Mouse (Mus musculus) natural killer cell, adult 2 months (primary cell): Measurements from ENCODE around the gene Pdk4.

Experiments used
- DNase-seq, 2 experiments: peaks; one replicate each; pipeline ENCODE4 v3.0.0; 2022; ENCODE audit warnings: low spot score in 2 of 2

Gene Pdk4

DNA sequence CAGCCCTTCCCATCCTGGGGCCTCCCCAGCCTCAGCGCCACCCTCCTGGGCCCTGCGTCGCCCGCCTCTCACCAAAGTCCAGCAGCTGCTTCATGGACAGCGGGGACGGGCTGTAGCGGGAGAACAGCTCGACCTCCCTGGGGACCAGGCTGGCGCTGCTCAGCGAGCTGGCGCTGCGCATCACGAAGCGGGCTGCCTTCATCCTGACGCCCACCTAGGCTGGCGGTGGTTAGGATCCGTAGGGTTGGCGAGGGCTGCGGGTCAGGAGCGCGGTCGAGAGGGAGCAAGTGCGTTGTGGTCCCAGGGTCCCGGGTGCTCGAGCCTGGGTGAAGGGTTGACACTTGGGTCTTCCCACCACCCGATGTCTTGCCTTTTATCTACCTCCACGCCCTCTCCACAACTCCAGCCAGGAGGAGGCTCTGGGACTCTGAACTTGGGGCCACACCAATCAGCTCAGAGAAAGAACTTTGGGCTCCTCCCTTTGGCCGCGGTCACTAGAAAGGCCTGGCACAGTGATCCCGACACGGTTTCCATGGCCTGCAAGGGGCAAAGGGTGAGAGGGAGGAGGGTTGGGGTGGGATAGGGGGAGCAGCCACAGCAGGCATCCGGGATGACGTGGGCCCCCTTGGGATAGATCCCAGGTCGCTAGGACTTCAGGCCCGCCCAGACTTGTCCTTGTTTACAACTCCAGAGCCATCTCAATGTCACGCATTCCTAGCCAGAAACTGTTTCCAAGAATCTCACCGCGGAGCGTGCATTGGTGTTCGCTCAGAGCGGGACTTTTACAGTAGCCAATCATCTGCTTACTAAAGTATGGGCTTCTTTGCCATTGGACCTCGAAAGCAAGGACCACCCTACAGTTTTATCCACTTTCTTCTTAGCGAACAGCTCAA is at the start of gene Pdk4:
Gene Pdk4, minus strand, starts transcription at position 349 of the 893 bp plus-strand sequence.
- DNase-seq: no peak

DNA sequence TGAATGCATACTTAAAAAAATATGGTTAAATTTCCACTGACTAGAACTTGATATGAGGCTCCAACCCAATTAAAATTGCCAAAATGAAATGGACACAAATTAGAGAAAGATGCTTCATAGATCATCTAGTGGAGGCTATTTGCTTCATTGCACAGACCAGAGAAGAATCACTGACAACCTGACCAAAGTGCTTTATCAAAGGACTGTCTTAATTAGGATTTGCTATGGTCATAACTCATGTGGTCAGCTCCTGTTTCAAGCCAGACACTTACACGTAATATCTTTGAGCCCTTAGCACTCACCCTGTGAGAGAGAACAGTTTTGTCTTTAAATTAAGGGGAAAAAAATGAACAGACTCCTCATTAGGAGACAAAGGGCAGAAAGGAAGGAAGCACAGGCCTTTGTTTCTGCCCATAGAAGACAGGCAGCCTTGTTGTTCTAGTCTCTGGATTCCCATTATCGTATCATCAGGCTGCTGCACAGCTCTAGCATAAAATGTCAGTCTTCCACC is 41.8 kb upstream of the Pdk4 start:
- DNase-seq: no peak

DNA sequence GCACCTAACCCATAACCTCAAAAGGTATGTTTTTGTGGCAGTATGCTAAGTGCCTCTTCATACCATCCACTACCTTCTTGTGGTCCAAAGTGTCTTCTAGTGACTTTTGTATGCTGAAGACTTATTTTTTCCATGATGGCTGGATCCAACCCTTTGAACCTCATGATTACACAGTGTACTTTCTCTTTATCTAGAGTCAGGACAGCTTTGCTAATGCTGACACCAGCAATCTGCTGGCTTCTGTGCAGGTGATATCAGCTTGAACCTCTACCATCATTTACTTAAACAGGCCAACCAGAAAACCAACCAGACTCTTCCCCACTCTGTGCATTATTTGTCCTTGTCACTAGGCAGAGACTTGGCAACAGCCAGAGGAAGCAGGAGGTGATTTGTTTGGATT is 39.6 kb upstream of the Pdk4 start:
- DNase-seq: no peak

DNA sequence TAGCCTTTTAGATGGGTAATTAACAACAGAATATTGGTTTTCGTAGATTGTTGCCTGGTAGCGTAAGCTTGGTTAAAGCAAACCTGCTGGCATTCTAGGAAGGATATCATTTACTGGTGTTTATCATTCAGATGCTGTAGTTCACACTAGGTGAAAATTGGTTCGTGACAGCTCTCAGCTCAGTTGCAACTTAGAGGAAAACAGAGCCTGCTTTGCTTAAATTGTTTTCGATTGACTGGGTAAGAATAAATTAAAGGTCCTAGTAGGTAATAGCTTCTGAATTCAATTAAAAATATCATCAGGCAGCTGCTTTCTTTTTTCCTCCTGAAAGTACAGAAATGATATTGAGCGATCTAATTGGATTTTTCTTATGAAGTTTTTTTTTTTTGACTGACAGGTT is 21.0 kb upstream of the Pdk4 start:
- no peak for DNase-seq

DNA sequence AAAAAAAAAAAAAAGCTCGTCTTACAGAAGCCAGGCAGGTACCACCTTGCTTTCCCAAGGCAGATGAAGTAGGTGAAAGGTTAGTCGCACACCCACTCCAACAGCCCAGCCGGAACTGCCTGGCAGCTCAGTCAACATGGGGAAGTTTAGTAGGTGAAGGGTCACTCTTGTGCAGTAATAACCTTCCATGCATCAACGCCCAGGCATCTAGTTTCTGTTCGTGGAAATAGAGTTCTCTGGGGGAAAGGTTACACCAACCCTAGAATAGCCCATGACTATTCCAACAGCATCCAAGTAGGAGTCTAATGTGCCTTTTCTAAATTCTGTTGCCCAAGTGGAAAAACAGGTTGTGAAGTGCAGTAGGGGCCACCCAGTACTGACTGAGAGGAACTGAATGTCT is 13.6 kb upstream of the Pdk4 start:
- DNase-seq: peak; percentile 2 to 21

DNA sequence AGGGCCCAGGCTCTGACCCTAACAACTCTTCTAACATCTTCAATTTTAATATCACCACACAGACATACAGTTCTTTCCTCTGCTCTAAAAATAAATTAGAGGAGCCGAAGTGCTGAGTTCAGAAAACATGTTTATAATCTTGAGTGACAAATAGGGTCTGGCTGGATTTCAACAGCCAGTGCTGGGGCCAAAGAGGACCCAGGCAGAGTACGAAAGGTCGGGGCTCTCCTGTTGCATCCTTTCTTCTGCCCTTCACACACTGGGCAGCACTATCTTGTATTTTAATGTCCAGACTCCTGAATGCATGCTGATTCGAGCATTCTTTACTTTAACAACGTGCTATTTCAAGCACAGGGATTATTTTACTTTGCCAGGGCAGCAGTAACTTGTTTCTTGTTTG is 13.2 kb upstream of the Pdk4 start:
- DNase-seq: no peak

DNA sequence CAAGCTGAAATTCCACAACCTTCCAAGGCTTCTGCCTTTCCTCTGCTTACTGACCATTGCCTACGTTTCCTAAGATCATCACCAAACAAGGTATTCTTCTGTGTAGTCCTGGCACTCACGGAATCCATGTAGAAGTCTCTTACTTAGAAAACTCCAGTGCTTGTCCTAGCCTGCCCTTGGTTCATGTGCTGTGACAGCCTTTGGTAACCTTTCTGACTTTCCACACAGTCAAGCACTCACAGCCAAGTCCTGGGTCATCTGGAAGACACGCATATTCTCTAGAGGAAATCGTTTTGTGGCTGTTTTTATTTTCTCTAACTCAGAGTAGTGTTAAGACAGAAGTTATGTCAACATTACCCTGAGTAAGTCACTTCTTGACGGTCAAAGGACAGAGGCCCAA is 11.7 kb upstream of the Pdk4 start:
- DNase-seq: no peak

DNA sequence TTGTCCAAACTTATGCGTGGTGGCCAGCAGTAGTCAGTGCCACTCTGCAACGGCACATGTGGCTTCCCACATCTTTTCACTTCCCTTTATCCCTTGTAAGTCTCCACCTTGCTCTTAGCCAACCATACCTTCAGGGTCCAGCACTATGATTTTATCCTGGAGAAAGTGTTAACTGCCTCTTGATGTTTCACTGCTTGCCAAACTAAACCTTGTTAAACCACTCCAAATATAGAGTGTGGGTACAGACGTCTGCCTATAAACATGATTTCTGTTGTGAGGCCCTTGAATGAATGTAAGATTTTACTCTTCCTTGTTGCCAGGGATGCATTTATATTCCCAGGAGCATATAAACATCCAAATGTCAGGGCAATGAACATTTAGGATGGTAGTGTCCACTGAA is 10.2 kb upstream of the Pdk4 start:
- DNase-seq: no peak

DNA sequence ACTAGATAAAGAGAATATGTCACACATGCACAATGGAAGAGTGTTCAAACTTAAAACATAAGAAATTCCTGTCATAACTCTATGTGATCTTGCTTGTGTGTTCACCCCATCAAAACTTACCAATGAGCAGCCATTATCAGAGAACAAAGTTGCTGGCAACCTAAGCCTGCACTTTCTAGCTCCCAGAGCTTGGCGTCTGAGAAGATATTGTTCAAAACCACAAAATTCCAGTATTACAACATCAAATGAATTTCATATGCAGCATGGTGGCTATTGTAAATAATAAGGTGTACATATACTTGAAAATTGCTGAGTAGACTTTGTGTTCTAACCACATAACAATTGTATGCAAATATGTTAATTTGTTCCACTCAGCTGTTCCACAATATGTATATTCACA is 6.7 kb upstream of the Pdk4 start:
- DNase-seq: no peak

DNA sequence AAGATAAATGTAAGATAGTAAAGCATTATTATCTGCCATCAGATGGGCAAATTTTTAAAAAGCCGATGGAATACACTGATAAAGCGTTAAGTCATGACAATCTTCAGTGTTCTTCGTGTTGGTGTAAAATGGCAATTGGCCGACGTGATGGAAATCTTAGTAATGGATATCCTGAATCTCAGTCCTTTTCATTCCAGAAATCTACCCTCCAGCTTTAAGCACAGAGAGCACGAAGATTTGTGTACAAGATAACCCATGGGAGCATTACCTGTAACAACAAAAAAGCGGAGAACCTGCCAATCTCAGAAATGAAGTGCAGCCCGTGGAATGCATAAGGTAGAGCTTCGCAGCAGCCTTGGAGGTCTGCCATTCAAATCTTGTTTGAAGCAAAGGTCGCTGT is 5.4 kb upstream of the Pdk4 start:
- no peak for DNase-seq

DNA sequence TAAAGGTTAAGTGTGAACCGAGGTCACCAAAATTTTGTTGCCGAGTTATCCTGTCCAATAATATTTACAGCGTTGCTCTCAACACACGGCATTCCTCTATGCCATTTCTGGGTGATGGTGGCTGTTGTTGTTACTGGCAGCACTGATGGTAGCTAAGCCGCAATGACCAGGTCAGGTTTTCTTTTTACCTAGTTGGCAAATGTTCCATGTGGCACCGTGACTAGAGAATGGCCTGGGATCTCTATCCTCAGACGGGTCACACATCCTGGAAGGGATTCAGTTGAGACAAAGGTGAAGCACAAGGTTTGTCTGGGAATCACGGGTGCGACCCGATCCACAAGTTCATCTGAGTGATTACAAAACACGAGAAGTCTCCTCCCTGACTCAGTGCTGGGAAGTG is 2.6 kb upstream of the Pdk4 start:
- no peak for DNase-seq

DNA sequence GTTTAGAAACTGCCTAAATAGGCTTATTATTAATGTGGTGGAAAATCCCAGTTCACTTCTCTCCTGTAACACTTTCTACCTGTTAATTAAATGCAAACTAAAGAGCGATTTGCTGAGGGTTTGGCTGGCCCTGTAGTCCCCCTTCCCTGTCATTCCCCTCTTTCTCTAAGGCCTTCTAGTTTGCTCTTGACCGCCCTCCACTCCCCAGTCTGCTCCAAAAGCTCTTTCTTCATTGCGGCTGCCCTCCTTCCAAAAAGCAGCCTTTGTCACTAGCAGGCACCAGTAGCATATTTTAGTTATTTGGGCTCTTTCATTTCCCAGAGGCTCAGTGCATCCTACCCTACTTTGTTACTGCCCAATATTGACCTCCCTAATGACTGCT is 736 bp upstream of the Pdk4 start:
- no peak for DNase-seq

DNA sequence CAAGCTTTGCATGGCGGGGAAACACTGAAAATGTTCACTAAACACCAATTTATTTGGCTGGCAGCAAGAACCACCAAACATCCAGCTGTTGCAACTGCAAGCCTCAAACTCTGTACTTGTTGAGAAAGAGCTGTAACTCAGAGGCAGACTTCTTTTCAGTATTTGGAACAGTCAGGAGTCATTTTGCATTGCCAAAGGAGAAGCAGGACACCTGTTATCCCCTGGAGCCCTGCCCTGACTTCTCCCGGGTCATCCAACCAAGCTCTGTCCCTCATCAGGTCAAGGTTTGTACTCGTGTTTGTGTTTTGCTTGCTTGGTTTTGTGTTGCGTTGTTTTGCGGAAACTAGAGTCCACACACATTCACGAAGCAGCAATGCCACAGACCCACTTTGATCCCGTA is 11.1 kb downstream of the Pdk4 start:
- no peak for DNase-seq

DNA sequence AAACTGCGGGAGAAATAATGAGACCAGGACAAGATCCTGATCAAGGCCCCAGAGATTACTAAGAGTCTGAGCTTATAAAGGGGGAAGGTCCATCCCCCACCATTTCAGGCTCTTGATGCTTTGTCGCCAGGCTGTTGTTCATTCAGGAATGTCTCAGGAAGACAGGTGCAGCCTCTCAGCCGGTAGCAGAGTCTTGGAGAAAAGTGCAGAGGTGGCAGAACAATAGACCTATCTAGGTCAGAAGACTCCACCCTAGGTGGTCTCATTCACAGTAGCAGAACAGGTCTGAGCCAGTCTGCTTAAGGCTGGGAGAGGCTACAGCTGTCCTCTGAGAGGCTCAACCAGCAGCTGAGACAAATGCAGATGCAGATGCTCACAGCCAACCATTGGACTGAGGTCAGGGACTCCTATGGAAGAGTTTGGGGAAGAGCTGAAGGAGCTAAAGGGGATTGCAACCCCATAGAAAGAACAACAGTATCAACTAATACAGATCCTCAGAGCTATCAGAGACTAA is 13.8 kb downstream of the Pdk4 start:
- no peak for DNase-seq

DNA sequence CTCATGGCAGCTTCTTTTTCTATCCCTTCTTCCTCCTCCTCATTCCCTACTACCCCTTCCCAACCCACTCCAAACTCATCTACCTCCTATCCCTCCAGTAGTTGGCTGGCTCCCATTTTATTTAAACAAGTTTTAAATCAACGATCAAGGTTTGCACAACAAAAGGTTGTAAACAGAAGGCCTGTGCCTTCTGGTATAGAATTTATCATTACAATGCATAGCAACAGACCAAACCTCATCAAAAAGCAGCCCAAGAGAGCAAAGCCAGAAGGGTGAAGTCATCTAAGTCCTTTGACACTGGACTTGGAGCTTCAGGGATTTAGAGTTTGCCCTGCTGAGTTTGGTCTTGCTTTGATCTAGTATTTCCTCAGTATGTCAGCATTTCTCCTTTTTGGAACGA is 15.0 kb downstream of the Pdk4 start:
- DNase-seq: no peak

DNA sequence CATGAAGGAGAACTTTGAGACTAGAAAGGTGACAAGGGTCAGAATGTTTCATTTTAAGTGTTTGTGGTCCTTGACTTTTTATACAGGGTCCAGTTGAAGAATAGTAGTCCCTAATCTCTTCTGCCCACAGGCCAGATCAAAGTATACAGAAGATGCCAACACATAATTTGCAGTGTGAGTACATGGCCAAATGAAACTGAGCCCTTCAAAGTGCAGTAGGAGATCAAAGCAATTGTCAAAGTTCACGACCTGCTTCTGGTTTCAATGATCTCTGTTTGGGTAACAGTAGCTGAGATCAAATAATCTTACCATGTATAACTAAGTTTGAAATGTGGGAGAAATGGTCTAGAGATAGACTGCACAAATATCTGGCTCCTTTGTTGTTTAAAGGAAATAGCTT is 22.1 kb downstream of the Pdk4 start:
- DNase-seq: no peak

DNA sequence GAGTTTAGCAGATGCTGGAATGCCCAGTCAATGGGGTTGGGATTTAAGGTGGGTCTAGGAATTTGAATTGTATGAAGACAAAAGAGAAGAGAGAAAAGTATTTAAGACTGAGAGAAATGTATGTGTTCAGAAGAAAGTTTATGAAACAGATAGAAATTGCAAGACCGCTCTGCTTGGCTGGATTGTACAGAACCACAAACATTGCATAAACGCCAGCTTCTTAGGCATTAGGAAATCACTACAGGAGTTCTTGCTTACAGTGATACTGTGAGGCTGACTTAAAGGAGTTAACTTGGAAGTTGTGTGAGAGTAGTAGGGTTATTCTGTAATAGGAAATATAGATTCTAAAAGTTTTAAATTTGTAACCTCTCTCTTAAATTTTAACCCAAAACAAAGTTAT is 23.4 kb downstream of the Pdk4 start:
- no peak for DNase-seq

DNA sequence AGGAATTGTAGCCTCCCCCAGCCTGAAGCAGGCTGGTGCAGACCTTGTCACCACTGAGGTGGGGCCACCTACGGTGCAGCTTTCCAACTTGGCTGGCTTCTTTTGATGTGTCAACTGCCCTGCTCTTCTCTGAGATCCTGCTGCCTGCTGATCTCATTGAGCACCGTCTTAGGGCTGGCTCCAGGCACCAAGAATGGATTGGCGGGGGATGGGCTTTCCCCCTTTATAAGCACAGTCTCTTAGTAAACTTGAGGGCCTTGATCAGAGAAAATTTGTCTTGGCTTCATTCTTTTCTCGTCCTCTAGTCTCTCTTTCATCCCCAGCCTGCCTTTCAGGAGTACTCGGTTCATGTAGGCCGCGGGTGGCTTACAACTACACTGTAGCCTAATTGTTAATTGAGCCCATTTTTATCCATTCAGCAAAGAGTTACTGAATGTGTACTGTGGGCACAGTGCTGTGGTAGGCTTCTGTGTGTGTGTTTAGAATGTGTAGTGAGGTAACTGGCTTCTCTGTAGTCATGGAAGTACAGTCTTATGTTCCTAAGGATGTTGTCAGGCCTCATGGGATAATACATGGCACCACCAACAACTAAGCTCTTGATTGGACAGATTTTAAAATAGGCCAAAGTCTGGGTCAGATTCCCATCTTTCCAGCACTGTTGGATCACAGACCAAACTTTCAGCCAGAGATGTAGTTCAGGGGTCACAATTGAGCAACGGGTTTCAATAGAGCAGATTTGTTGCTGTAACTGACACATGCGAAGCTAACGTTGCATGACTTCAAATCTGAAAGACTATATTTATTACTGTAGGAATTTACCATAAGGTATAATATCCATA is 25.4 kb downstream of the Pdk4 start:
- DNase-seq: no peak

DNA sequence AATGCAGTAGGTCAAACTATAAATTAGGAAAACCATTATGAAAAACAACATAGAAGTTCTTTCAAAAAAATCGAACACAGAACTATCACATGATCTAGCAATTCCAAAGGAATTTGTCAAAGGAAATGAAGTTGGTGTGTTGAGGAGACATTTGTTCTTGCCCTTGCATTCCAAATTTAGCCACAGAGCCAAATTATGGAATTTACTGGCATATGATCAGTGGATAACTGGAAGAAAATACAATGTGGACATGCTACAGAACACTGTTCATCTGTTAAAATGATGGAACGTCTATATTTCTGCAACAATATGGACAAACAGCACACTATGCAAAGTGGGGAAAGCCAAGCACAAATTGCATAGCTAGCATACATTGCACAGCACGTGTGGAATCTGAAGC is 40.3 kb downstream of the Pdk4 start:
- no peak for DNase-seq

DNA sequence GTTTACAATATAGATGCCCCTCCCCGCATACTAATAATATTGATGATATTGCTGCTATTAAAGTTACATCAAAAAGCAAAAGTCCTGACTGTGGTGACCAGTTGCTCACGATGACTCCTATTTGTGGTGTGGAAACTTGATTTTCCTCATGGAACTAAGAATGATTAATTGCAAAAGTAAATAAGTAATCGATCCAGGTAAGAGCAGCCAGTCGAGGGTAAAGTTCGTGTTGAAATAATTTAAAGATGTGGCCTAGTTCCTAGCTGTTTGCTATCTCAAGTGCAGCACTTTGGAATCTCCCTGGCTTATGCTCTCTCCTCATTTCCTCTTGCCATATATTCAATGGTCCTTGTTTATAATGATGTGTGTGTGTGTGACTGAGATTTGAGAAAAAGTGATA is 46.2 kb downstream of the Pdk4 start:
- no peak for DNase-seq

DNA sequence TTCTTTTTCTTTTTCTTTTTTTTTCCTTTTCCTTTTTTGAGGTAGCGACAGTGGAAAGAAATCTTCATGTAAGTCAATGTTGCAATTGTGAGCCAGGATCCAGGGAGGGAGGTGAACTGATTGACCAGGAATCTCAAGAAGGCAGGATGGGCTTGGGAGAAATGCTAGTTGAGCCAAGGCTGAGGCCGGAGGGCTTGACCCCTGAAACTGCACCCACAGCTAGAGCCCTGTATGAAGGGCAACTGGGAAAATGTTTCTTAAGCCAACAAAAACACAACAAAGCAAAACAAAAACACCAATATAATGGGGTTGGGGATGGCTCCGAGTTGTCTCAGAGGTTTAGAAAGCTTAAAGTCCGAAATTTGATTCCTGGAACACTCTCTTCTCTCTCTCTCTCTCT is 47.7 kb downstream of the Pdk4 start:
- DNase-seq: no peak

DNA sequence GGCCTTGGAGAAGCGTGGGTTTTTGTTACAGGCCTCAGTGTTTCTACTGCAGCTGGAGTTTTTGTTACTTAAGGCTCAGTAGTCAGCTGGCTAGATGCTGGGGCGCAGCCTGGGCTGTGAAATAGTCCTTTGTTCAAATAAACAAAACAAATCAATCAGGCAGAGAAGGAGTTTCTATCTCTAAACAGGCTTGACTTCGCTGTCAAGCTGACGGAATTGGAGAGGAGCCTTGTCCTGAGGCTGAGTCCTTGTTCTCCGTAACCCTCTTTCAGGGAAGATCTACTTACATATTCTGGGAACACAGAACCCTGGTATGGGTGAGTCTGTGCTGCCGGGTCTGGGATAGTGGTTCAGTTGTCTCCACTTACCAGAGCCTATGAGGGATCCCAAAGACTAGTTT is 48.6 kb downstream of the Pdk4 start:
- no peak for DNase-seq

DNA sequence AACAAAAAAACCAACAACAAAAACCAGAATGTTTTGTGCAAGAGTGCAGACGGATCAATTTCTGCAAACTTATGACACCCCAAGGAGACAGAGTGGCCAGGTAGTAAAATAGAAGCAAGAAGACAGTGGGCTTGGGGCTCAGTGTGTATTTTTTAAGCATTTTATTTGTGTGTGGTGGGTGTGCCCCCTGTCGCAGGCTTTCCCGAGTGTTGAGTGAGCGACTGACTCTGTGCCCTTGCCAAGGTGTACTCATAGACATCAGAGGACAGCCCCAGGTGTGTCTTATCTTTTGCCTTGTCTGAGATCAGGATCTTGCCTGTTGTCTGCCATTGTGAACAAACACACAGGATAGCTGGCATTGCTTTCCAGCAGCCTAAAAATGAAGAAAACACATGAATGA is 49.1 kb downstream of the Pdk4 start:
- no peak for DNase-seq
